Mouse (Mus musculus): ENCODE data around the gene Birc7.
A peak's percentile ranks its signal among the peaks of the same experiment; 100 is the strongest.

Gene Birc7

DNA sequence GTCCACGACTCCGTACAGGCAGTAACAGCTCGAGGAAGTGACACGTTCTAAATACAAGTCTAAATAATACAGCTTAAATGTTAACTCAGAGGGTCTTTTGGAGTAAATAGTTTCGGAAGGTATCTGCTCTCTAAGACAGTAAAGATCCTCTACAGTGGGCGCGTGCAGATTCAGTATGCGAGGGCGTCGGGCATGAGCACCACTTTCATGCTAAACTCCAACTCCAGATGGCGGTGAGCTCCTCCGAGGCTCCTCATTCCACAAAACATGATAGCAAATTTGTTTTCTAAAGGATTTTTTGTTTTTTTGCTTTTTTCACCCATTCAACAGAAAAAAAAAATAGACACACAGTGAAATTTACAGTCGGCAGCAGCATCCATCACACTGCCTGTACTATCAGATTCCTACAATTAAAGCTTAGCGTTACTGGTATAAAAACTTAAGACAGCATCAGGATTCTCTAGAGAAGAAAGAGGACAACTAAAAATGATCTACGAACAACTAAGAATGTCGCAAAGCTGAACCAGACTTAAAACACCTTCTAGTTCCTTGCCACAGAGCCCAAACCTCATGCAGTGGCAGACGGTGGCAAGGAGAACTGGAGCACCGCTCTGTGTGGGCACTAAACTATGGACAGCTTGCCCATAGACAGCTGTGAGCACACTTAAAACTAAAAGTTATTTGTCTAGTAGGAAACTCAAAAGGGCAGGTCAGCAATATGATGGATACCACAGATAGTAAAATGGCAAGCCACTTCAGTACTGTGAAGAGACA is 24.2 kb upstream of the Birc7 start:
- ATAC-seq (ENCODE audit: insufficient number of reproducible peaks, low FRiP score, low TSS enrichment), result no peak

GRCm38 (mm10) chr2:180905556-180906221 is 23.1 kb upstream of the Birc7 start:
- no peak for ATAC-seq (ENCODE audit: insufficient number of reproducible peaks, low FRiP score, low TSS enrichment)

DNA sequence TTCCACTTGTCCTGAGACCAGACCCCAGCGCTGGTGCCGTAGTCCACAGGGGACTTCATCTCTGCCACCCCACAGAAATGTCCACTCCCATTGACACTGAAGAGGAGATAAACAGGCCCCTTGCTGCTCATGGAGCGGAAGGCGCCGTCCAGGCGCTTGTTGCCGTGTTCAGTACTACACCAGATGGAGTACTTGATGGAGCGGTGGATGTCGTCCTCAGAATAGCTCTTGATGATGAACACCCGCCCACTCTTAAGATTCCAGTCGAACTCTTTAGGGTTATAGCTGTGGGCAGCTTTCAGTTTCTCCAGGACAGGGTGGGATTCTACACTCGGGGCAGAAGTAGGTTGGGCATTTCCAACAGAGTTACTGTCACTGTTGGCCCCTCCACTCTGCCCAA is 17.9 kb upstream of the Birc7 start:
- ATAC-seq (ENCODE audit: insufficient number of reproducible peaks, low FRiP score, low TSS enrichment), result no peak

DNA sequence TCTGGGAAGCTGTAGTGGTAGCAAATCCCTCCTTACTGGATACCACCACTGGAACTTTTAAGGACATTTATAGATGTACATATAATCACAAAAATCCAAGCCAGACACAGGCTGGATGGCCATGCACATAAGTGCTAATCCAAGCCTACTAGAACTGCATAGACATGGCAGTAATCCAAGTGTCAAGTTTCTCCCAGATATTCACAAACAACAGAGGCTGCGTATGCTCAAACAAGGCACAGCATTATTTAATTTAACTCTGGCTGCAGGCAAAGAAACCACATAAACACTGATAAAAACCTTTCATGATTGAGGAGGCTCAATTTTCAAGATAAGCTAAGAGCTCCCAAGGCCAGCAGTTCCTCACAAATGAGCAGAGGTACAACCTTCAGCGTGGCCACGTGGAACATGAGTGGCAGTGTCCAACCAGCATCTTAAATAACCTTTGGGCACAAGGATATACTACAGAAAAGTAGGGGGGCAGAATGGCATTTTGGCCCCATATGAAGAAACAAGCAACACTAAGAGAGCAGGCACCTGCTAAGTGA is 12.9 kb upstream of the Birc7 start:
- no peak for ATAC-seq (ENCODE audit: insufficient number of reproducible peaks, low FRiP score, low TSS enrichment)

DNA sequence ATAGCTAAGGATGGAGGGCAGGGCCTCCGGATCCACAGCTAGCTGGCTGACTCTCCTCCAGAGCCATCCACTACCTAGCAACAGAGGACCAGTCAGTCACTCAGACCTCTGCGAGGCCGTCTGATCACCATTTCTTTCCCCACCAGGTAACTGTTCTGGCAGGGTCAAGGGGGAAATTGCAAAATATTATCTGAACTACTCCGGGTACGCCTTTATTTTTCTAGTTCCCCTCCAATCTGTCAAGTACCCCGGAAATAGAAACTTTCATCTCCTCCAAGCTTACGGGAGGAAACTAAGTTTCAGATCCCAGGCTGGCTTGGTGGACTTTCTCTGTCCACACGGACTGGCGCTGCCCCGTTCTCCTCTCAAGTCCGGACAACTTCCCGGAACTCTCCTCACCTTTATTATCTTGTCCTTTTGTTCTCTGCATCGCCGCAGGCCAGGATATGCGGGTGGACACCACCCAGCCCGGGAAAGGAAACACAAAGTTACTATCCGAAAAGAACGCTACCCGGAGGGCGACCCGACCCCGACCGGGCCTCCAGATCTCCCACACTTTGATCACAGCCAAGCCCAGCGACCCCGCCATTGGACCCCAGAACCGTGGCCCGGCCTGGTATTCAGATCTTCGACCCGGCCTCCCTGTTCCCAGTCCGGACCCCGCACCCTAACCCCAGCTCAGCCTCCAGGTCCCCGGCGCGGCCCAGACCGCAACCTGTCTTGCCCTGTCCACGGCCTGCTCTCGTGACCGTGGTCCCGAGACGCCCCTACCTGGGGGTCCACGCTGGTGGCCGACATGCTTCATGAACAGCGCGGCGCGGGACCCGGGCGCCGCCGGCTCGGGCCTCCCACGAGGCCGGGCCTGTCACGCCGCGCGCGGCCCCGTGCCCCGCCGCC is 8.7 kb upstream of the Birc7 start:
- peak; percentile 28; the same call in 1 of the 2 replicates for ATAC-seq (ENCODE audit: insufficient number of reproducible peaks, low FRiP score, low TSS enrichment)

GRCm38 (mm10) chr2:180920810-180921400 is 7.9 kb upstream of the Birc7 start, which contains the start of gene Ythdf1:
Gene Ythdf1 (minus strand): TSS chr2:180920949.
- ATAC-seq (ENCODE audit: insufficient number of reproducible peaks, low FRiP score, low TSS enrichment), result peak; percentile 91

DNA sequence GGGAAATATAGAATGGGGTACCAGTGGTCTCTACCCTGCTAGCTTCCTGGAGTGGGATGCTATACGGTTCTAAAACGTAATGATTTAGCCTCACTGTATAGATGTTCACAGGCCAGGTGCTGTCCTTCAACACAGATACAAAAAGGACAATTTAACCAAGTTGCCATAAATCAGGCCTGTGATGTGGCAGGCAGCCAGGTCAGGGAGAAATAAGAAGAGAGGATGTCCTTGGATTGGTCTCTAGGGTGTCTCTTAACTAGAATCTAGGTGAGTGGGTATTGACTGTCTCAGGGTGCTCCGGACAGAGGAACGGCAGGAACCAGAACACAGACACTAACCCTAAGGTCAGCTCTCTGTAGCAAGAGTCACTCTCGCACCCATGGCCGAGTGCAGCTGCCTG is 6.1 kb upstream of the Birc7 start:
- ATAC-seq (ENCODE audit: insufficient number of reproducible peaks, low FRiP score, low TSS enrichment), result no peak

DNA sequence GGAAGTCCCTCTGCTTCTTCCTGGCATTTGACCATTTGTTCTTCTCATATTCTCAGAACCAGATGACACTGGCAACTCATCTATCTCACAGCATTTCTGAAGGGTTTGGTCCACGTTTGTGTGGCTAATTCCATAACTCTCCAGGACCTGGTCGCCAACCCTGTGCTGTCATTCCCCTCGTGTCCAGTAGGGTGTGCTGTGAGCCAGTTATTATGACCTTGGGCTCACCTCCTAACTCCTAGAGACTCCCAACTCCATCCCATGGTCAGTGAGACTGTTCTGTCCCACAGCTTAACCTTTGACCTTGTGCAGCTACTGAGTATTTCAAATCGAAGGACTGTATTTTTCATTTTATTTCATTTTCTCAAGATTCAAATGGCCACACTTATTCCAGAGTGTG is 3.6 kb upstream of the Birc7 start:
- no peak for ATAC-seq (ENCODE audit: insufficient number of reproducible peaks, low FRiP score, low TSS enrichment)

GRCm38 (mm10) chr2:180932418-180932817 is 3.6 kb downstream of the Birc7 start:
- ATAC-seq (ENCODE audit: insufficient number of reproducible peaks, low FRiP score, low TSS enrichment), result no peak

- no peak for ATAC-seq (ENCODE audit: insufficient number of reproducible peaks, low FRiP score, low TSS enrichment)
These were observed 11.4 kb downstream of the Birc7 start for GRCm38 (mm10) chr2:180940187-180940586.

DNA sequence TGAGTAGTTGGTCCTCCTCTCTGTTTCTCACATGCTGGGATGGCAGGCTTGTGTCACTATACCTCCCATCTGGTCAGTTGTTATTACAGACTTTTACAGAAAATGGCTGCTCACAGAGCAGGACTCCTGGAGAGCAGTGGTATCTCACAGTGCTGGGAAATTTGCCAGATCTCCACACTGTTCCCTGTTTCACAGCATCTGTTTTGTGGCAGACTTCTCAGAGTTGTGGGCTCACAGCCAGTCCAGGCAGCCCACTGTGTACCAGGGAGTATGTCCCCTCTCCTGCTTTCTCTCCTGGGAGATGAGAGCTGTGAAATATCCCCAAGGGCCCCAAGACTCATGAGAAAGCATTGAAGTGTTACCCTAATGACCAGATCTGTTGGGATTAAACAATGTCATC is 13.0 kb downstream of the Birc7 start:
- ATAC-seq (ENCODE audit: insufficient number of reproducible peaks, low FRiP score, low TSS enrichment), result no peak

- ATAC-seq (ENCODE audit: insufficient number of reproducible peaks, low FRiP score, low TSS enrichment), result no peak
These were observed 21.1 kb downstream of the Birc7 start for GRCm38 (mm10) chr2:180949947-180950346.

DNA sequence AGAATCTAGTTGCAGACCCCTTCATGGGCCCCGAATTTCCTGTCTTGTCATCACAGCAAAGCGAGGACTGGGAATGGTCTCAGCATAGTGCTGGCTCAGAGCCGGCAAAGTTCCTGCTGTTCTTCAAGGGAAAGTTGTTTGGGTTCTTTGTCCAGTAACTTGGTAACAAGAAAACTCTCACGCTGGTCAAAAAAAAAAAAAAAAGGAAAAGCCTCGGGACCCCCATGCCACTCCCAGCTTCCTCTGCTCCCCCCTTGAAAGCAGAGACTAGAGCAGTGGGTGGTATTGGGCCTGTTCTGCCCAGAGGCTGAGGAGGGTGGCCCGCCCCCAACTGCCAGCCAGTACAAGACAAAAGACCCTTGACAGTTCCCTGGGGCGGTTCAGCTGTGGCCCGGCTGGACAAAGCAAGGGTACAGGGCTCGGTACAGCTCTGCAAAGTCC is 23.9 kb downstream of the Birc7 start:
- no peak for ATAC-seq (ENCODE audit: insufficient number of reproducible peaks, low FRiP score, low TSS enrichment)

DNA sequence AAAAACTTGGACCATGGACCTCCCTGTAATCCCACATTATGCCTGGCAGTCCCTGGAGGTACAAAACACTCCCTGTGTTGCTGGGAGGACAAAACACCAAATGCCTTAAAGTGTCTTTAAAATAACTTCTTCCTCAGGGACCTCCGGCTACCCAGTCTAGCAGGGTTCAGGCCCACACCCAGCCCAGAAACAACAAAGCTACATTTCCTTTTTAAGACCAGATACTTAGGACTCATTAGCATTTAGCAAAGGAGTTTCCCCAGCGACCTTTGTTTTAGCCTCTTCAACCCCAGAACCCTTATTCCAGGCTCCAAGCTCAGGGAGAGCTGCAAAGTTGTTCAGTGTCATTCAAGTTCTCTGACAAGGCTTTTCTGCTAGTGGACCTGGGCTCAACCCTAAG is 24.8 kb downstream of the Birc7 start:
- no peak for ATAC-seq (ENCODE audit: insufficient number of reproducible peaks, low FRiP score, low TSS enrichment)

- peak; percentile 73; the same call in 1 of the 2 replicates for ATAC-seq (ENCODE audit: insufficient number of reproducible peaks, low FRiP score, low TSS enrichment)
These were observed 25.5 kb downstream of the Birc7 start, which contains the start of gene Nkain4 for GRCm38 (mm10) chr2:180954061-180955047. Gene Nkain4 (minus strand): TSS chr2:180954699.

GRCm38 (mm10) chr2:180959605-180960004 is 30.8 kb downstream of the Birc7 start:
- ATAC-seq (ENCODE audit: insufficient number of reproducible peaks, low FRiP score, low TSS enrichment), result no peak

GRCm38 (mm10) chr2:180960187-180960586 is 31.4 kb downstream of the Birc7 start:
- ATAC-seq (ENCODE audit: insufficient number of reproducible peaks, low FRiP score, low TSS enrichment), result no peak

- no peak for ATAC-seq (ENCODE audit: insufficient number of reproducible peaks, low FRiP score, low TSS enrichment)
These were observed 33.9 kb downstream of the Birc7 start for GRCm38 (mm10) chr2:180962616-180963308.

Data from cerebellum, adult (tissue).